Mouse (Mus musculus): ENCODE measurements around the gene Slc16a14.

- no peak for TF ChIP-seq CTCF (IDR thresholded peaks at IDR 0.05; ENCODE audit: low read depth)
- no peak for TF ChIP-seq EP300 (IDR thresholded peaks at IDR 0.05; ENCODE audit: low read depth)
Measured at GRCm38 (mm10) chr1:84935668-84936067, 734 bp upstream of the Slc16a14 start.
